Mouse (Mus musculus) intestine, postnatal 0 days (tissue): ENCODE measurements around the gene Tmem88. TPM values are rescaled to one million over a fixed set of nuclear protein-coding genes. Genes with fewer than 3 reads are reported as not detected.

Source experiments
- ATAC-seq: fragments of 200-750 bp; cut with Nextera tagmentation; 2 replicates; pipeline ENCODE4 v1.8.0; 2017; ENCODE audit warnings: mild to moderate bottlenecking, moderate TSS enrichment, moderate library complexity
- H3K27ac ChIP-seq: fragments of 300-500 bp; sonication (generic); 2 replicates; pipeline ENCODE4 v1.5.1; 2014; ENCODE audit warnings: mild to moderate bottlenecking, low read depth, low read length, moderate library complexity
- H3K27me3 ChIP-seq: fragments of 300-500 bp; sonication (generic); replicated peaks from 2 replicates; pipeline ENCODE4 v1.6.1; 2014; ENCODE audit warnings: low read length, mixed read lengths; ENCODE audit not compliant: control insufficient read depth, insufficient read depth
- H3K36me3 ChIP-seq: fragments of 300-500 bp; sonication (generic); 2 replicates; pipeline ENCODE4 v1.6.1; 2014; ENCODE audit warnings: mild to moderate bottlenecking, moderate library complexity; ENCODE audit not compliant: control insufficient read depth, insufficient read depth
- H3K4me1 ChIP-seq: fragments of 300-500 bp; sonication (generic); replicated peaks from 2 replicates; pipeline ENCODE4 v1.6.1; 2014; ENCODE audit warnings: antibody characterized with exemption, low read length, mixed read lengths; ENCODE audit not compliant: control insufficient read depth, insufficient read depth
- H3K4me2 ChIP-seq: fragments of 300-500 bp; sonication (generic); replicated peaks from 2 replicates; pipeline ENCODE4 v1.6.1; 2014; ENCODE audit warnings: low read depth, mild to moderate bottlenecking, moderate library complexity
- H3K4me3 ChIP-seq: fragments of 300-500 bp; sonication (generic); 2 replicates; pipeline ENCODE4 v1.5.1; 2014; ENCODE audit warnings: low read depth, low read length
- H3K9ac ChIP-seq: fragments of 300-500 bp; sonication (generic); 2 replicates; pipeline ENCODE4 v1.6.1; 2014; ENCODE audit warnings: mild to moderate bottlenecking, low read depth, low read length
- H3K9me3 ChIP-seq: fragments of 300-500 bp; sonication (generic); 2 replicates; pipeline ENCODE4 v1.6.1; 2016; ENCODE audit warnings: mixed run types; ENCODE audit not compliant: control insufficient read depth
- CTCF ChIP-seq: sonication (generic); IDR thresholded peaks from 2 replicates; pipeline ENCODE4 v1.5.1; 2016; ENCODE audit warnings: low read depth, mild to moderate bottlenecking, control low read depth, antibody characterized with exemption, moderate library complexity
- WGBS: fragments of 180-500 bp; shearing (Covaris S2); extraction: QIAGEN DNeasy Blood & Tissue Kit; methylation state at CpG from one replicate; pipeline ENCODE4 v1.1.7; 2014; 5-methylcytosine and 5-hydroxymethylcytosine counted together
- polyA plus RNA-seq: library from polyadenylated mRNA; unstranded; fragments of >200 nt; fragmentation: Nextera tagmentation; extraction: Ambion mirVana; gene quantifications from 2 replicates; pipeline ENCODE4 v1.2.1, GENCODE M21; 2015

Gene Tmem88
- polyA plus RNA-seq, 1 experiment from 2014 or later = 24.9 TPM

DNA sequence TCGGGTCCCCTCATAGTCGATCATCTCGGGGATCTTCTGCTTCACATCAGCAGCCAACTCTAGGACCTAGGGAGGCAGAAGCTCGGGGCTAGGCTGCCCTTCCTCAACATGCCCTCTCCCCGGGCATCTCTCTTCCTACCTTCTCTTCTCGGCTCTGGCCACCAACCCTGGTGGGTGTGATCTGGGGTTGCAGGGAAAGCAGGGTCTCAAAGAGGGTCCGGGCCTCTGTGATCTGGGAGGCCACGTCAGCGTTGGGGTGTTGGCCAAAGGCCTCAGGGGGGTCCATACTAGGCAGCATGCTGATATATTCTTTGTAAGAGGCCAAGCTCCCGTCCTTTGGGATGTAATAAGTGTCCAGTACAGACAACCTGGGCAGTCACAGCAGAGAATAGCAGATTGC is 24.8 kb upstream of the Tmem88 start:
- WGBS = 92% methylated on average over 10 of the region's 10 CpGs

GRCm38 (mm10) chr11:69421131-69421977 is 23.3 kb upstream of the Tmem88 start:
- Histone ChIP-seq H3K9ac (no peak overlapping the region), H3K36me3 (no peaks in the 10 kb centered on the region), H3K4me1 (peaks cover 5% of the 10 kb centered on the region; the same call in 1 of the 2 replicates), H3K4me2 (peak overlapping the region; percentile 86; the same call in 1 of the 2 replicates), H3K27ac (no peak overlapping the region), H3K4me3 (no peak overlapping the region), H3K27me3 (peaks cover 9% of the 10 kb centered on the region; the same call in 1 of the 2 replicates), H3K9me3 (no peaks in the 10 kb centered on the region)
- WGBS = 35% methylated on average over 25 of the region's 25 CpGs
- ATAC-seq = no peak
- TF ChIP-seq CTCF = no peak

More for the DNA sequence above, 24.8 kb upstream of the Tmem88 start:
- Histone ChIP-seq H3K9me3 (no peaks in the 10 kb centered on the region), H3K9ac (0 out of 2 replicates have a peak overlapping the region, but pooled peaks have one; percentile 7), H3K4me2 (peak overlapping the region; percentile 57), H3K27me3 (peaks cover 9% of the 10 kb centered on the region; the same call in 1 of the 2 replicates), H3K4me3 (no peak overlapping the region), H3K27ac (0 out of 2 replicates have a peak overlapping the region, but pooled peaks have one; percentile 84), H3K36me3 (no peaks in the 10 kb centered on the region), H3K4me1 (no peaks in the 10 kb centered on the region)
- ATAC-seq = no peak
- no peak for TF ChIP-seq CTCF

DNA sequence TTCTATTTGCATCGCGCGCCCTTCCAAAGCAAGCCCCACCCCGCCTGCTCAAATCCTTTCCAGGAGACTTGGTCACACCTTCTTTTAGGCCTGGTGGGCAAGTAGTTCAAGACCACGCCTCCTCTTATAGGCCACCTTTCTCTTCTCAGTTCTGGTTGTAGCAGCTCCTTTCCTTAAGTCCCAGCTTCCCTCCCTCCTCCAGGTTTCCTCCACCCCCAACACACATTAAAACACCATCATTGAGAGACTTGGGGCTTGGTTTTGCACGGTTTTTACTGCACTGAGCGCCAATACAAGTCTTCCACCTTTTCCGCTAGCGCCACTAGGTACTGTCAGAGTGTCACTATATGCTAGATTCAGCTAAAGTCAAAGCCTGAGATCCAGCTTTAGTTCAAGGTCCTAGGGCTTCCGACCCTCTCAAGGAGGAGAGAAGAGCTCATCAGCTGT is 22.5 kb upstream of the Tmem88 start:
- Histone ChIP-seq H3K9ac (no peak overlapping the region), H3K9me3 (no peaks in the 10 kb centered on the region), H3K4me3 (peak overlapping the region; percentile 47), H3K27ac (no peak overlapping the region), H3K36me3 (no peaks in the 10 kb centered on the region), H3K4me1 (peaks cover 5% of the 10 kb centered on the region; the same call in 1 of the 2 replicates), H3K27me3 (peaks cover 9% of the 10 kb centered on the region; the same call in 1 of the 2 replicates), H3K4me2 (peak overlapping the region; percentile 86)
- TF ChIP-seq CTCF = no peak
- WGBS = 23% methylated on average over 10 of the region's 10 CpGs
- ATAC-seq = no peak

DNA sequence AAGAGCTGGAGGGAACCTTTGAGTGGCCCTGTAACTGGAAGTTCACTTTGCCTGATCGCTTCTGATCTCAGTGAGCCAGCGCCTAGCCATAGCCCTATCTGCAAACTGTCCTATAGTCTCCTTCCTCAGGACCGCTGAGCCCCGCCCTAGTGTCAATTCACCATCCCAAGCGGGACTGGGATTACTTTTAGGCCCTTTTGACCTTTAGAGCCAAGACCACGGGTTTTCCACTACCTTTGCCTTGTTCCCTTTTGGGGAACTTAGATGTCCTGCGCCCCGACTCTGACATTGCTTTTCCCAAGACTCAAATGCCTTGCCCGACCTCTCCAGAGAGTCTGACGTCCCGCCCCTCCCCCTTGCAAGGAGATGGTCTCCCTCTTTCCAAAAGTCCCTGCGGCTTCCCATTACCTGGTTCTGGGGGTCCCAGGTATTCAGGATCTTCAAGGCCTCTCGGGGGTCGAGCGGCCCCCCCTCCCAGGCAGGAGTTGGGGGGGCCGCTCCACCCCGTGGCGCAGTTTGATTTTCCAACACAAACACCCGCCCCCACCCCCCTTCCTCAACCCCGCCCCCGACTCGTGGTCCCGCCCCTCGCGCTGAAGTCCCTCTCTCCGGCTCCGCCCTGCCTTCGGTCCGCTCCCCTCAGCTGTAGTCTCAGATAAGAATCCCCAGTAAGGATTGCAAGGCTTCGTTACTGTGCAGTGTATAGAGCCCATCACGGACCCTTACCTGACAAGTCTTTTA is 21.9 kb upstream of the Tmem88 start:
- under 1% methylated on average over 31 of the region's 31 CpGs for WGBS
- ATAC-seq = no peak

GRCm38 (mm10) chr11:69419443-69419812 is 21.4 kb upstream of the Tmem88 start:
- WGBS = under 1% methylated on average over 19 of the region's 19 CpGs
- peak; percentile 73 for TF ChIP-seq CTCF

More for the DNA sequence above, 21.9 kb upstream of the Tmem88 start:
- peak overlapping the region; percentile 86 for H3K4me2 ChIP-seq
- H3K36me3 ChIP-seq = no peaks in the 10 kb centered on the region
- peaks cover 9% of the 10 kb centered on the region; the same call in 1 of the 2 replicates for H3K27me3 ChIP-seq
- no peak for TF ChIP-seq CTCF
- H3K9ac ChIP-seq = peak overlapping the region; percentile 37
- H3K9me3 ChIP-seq = no peaks in the 10 kb centered on the region
- H3K4me3 ChIP-seq = peak overlapping the region; percentile 47
- peak overlapping the region; percentile 95 for H3K27ac ChIP-seq
- peaks cover 7% of the 10 kb centered on the region; the same call in 1 of the 2 replicates for H3K4me1 ChIP-seq

More at GRCm38 (mm10) chr11:69419443-69419812, 21.4 kb upstream of the Tmem88 start:
- H3K4me1 ChIP-seq = peaks cover 9% of the 10 kb centered on the region
- H3K27me3 ChIP-seq = peaks cover 9% of the 10 kb centered on the region; the same call in 1 of the 2 replicates
- H3K27ac ChIP-seq = peak overlapping the region; percentile 95
- H3K9me3 ChIP-seq = no peaks in the 10 kb centered on the region
- H3K4me2 ChIP-seq = peak overlapping the region; percentile 86
- peak overlapping the region; percentile 37; the same call in 1 of the 2 replicates for H3K9ac ChIP-seq
- H3K36me3 ChIP-seq = no peaks in the 10 kb centered on the region
- ATAC-seq = no peak
- peak overlapping the region; percentile 47 for H3K4me3 ChIP-seq
